Mouse (Mus musculus): ENCODE data around the gene Chac1. TPM values are rescaled to one million over a fixed set of nuclear protein-coding genes. Genes with fewer than 3 reads are reported as not detected.

The Chac1 gene
- total and polyA plus RNA-seq, 2 experiments from 2014 or later = 0.11 to 0.52 TPM

- TF ChIP-seq EP300 (IDR thresholded peaks at IDR 0.05; ENCODE audit: low read depth) = no peak
- no peak for TF ChIP-seq CTCF (IDR thresholded peaks at IDR 0.05; ENCODE audit: low read depth)
- 8% methylated on average over 48 of the region's 48 CpGs for WGBS
- Histone ChIP-seq H3K9me3 (replicated peaks; ENCODE audit: control insufficient read depth, low read length) (no peaks in the 10 kb centered on the region), H3K27me3 (ENCODE audit: control insufficient read depth, insufficient read depth, low read length) (peaks cover 58% of the 10 kb centered on the region), H3K27ac (ENCODE audit: low read depth) (no peak overlapping the region), H3K4me1 (ENCODE audit: control insufficient read depth, insufficient read depth) (peaks cover 32% of the 10 kb centered on the region; the same call in 1 of the 2 replicates), H3K4me2 (ENCODE audit: low read depth, low read length) (peak overlapping the region; percentile 57), H3K36me3 (replicated peaks; ENCODE audit: control insufficient read depth, insufficient read depth, low read length) (no peaks in the 10 kb centered on the region), H3K9ac (replicated peaks; ENCODE audit: low read depth, low read length) (peak overlapping the region; percentile 16; the same call in 1 of the 2 replicates), H3K4me3 (ENCODE audit: low read depth, low read length) (peak overlapping the region; percentile 32)
- ATAC-seq (ENCODE audit: insufficient read depth, low read depth) (no peak), DNase-seq (ENCODE audit: low spot score) (no peak)
Measured at GRCm38 (mm10) chr2:119321771-119322586, 29.1 kb upstream of the Chac1 start.

GRCm38 (mm10) chr2:119322587-119323300, 28.3 kb upstream of the Chac1 start:
- Histone ChIP-seq H3K9ac (replicated peaks; ENCODE audit: low read depth, low read length) (0 out of 2 replicates have a peak overlapping the region, but pooled peaks have one; percentile 16), H3K4me3 (ENCODE audit: low read depth, low read length) (peak overlapping the region; percentile 32), H3K9me3 (replicated peaks; ENCODE audit: control insufficient read depth, low read length) (no peaks in the 10 kb centered on the region), H3K4me1 (ENCODE audit: control insufficient read depth, insufficient read depth) (peaks cover 32% of the 10 kb centered on the region; the same call in 1 of the 2 replicates), H3K36me3 (replicated peaks; ENCODE audit: control insufficient read depth, insufficient read depth, low read length) (no peaks in the 10 kb centered on the region), H3K27ac (ENCODE audit: low read depth) (no peak overlapping the region), H3K4me2 (ENCODE audit: low read depth, low read length) (peak overlapping the region; percentile 57), H3K27me3 (ENCODE audit: control insufficient read depth, insufficient read depth, low read length) (peaks cover 66% of the 10 kb centered on the region)
- ATAC-seq (ENCODE audit: insufficient read depth, low read depth) = no peak
- TF ChIP-seq EP300 (IDR thresholded peaks at IDR 0.05; ENCODE audit: low read depth) (no peak), CTCF (IDR thresholded peaks at IDR 0.05; ENCODE audit: low read depth) (no peak)
- DNase-seq (ENCODE audit: low spot score) = no peak
- 17% methylated on average over 38 of the region's 39 CpGs for WGBS

GRCm38 (mm10) chr2:119323866-119324575, 27.0 kb upstream of the Chac1 start:
- WGBS = 15% methylated on average over 31 of the region's 32 CpGs
- H3K27me3 ChIP-seq (ENCODE audit: control insufficient read depth, insufficient read depth, low read length) = peaks cover 78% of the 10 kb centered on the region
- no peak overlapping the region for H3K27ac ChIP-seq (ENCODE audit: low read depth)
- H3K4me1 ChIP-seq (ENCODE audit: control insufficient read depth, insufficient read depth) = peaks cover 32% of the 10 kb centered on the region; the same call in 1 of the 2 replicates
- no peak for TF ChIP-seq CTCF (IDR thresholded peaks at IDR 0.05; ENCODE audit: low read depth)
- no peak for TF ChIP-seq EP300 (IDR thresholded peaks at IDR 0.05; ENCODE audit: low read depth)
- no peaks in the 10 kb centered on the region for H3K36me3 ChIP-seq (replicated peaks; ENCODE audit: control insufficient read depth, insufficient read depth, low read length)
- no peaks in the 10 kb centered on the region for H3K9me3 ChIP-seq (replicated peaks; ENCODE audit: control insufficient read depth, low read length)
- DNase-seq (ENCODE audit: low spot score) (no peak), ATAC-seq (ENCODE audit: insufficient read depth, low read depth) (no peak)
- H3K4me2 ChIP-seq (ENCODE audit: low read depth, low read length) = peak overlapping the region; percentile 76
- peak overlapping the region; percentile 73 for H3K4me3 ChIP-seq (ENCODE audit: low read depth, low read length)
- H3K9ac ChIP-seq (replicated peaks; ENCODE audit: low read depth, low read length) = peak overlapping the region; percentile 70; the same call in 1 of the 2 replicates

- Histone ChIP-seq H3K4me1 (ENCODE audit: control insufficient read depth, insufficient read depth) (peaks cover 32% of the 10 kb centered on the region; the same call in 1 of the 2 replicates), H3K27ac (ENCODE audit: low read depth) (peak overlapping the region; percentile 44), H3K9ac (replicated peaks; ENCODE audit: low read depth, low read length) (peak overlapping the region; percentile 70; the same call in 1 of the 2 replicates), H3K27me3 (ENCODE audit: control insufficient read depth, insufficient read depth, low read length) (peaks cover 83% of the 10 kb centered on the region), H3K4me3 (ENCODE audit: low read depth, low read length) (peak overlapping the region; percentile 73), H3K36me3 (replicated peaks; ENCODE audit: control insufficient read depth, insufficient read depth, low read length) (no peaks in the 10 kb centered on the region), H3K9me3 (replicated peaks; ENCODE audit: control insufficient read depth, low read length) (no peaks in the 10 kb centered on the region), H3K4me2 (ENCODE audit: low read depth, low read length) (peak overlapping the region; percentile 76)
- 1% methylated on average over 32 of the region's 32 CpGs for WGBS
- DNase-seq (ENCODE audit: low spot score) (no peak), ATAC-seq (ENCODE audit: insufficient read depth, low read depth) (no peak)
- TF ChIP-seq EP300 (IDR thresholded peaks at IDR 0.05; ENCODE audit: low read depth) (no peak), CTCF (IDR thresholded peaks at IDR 0.05; ENCODE audit: low read depth) (no peak)
Measured at GRCm38 (mm10) chr2:119324576-119325318, 26.3 kb upstream of the Chac1 start.
